Mouse (Mus musculus): Measurements from ENCODE around the gene Swi5. TPM values are rescaled to one million over a fixed set of nuclear protein-coding genes. Genes with fewer than 3 reads are reported as not detected.

Swi5 gene
- polyA plus RNA-seq, 1 experiment from 2014 or later, result 415 TPM

GRCm38 (mm10) chr2:32315751-32316150, 27.9 kb upstream of the Swi5 start:
- WGBS, result 16% methylated on average over 8 of the region's 8 CpGs
- H3K4me1 ChIP-seq (ENCODE audit: control insufficient read depth, insufficient read depth, low read length), result peaks cover 4% of the 10 kb centered on the region; the same call in 1 of the 2 replicates
- H3K4me3 ChIP-seq (ENCODE audit: low read depth, low read length), result no peak overlapping the region
- no peak overlapping the region for H3K27ac ChIP-seq (ENCODE audit: low read length)
- H3K9ac ChIP-seq (ENCODE audit: low read depth, low read length), result no peak overlapping the region
- no peaks in the 10 kb centered on the region for H3K9me3 ChIP-seq (replicated peaks; ENCODE audit: control insufficient read depth, low read length, poor library complexity, severe bottlenecking)
- ATAC-seq, result no peak
- H3K27me3 ChIP-seq (ENCODE audit: control insufficient read depth, insufficient read depth, low read depth, low read length), result no peaks in the 10 kb centered on the region
- H3K36me3 ChIP-seq (ENCODE audit: control insufficient read depth, insufficient read depth, low read length), result peaks cover 15% of the 10 kb centered on the region; the same call in 1 of the 2 replicates
- no peak overlapping the region for H3K4me2 ChIP-seq (ENCODE audit: low read length)

GRCm38 (mm10) chr2:32314831-32315230, 27.0 kb upstream of the Swi5 start:
- WGBS, result 94% methylated on average over 14 of the region's 14 CpGs
- H3K4me1 ChIP-seq (ENCODE audit: control insufficient read depth, insufficient read depth, low read length), result peaks cover 4% of the 10 kb centered on the region; the same call in 1 of the 2 replicates

GRCm38 (mm10) chr2:32312318-32312964, 24.6 kb upstream of the Swi5 start:
- H3K9me3 ChIP-seq (replicated peaks; ENCODE audit: control insufficient read depth, low read length, poor library complexity, severe bottlenecking), result no peaks in the 10 kb centered on the region
- peak overlapping the region; percentile 41 for H3K4me3 ChIP-seq (ENCODE audit: low read depth, low read length)
- peaks cover 4% of the 10 kb centered on the region; the same call in 1 of the 2 replicates for H3K4me1 ChIP-seq (ENCODE audit: control insufficient read depth, insufficient read depth, low read length)
- peak overlapping the region; percentile 74 for H3K9ac ChIP-seq (ENCODE audit: low read depth, low read length)
- peaks cover 33% of the 10 kb centered on the region for H3K36me3 ChIP-seq (ENCODE audit: control insufficient read depth, insufficient read depth, low read length)
- no peaks in the 10 kb centered on the region for H3K27me3 ChIP-seq (ENCODE audit: control insufficient read depth, insufficient read depth, low read depth, low read length)
- no peak overlapping the region; the same call in 1 of the 2 replicates for H3K27ac ChIP-seq (ENCODE audit: low read length)
- ATAC-seq, result peak; percentile 47
- peak overlapping the region; percentile 78 for H3K4me2 ChIP-seq (ENCODE audit: low read length)
- WGBS, result 3% methylated on average over 43 of the region's 56 CpGs

More at GRCm38 (mm10) chr2:32314831-32315230, 27.0 kb upstream of the Swi5 start:
- Histone ChIP-seq H3K4me2 (ENCODE audit: low read length) (no peak overlapping the region), H3K27ac (ENCODE audit: low read length) (no peak overlapping the region), H3K27me3 (ENCODE audit: control insufficient read depth, insufficient read depth, low read depth, low read length) (no peaks in the 10 kb centered on the region), H3K4me3 (ENCODE audit: low read depth, low read length) (no peak overlapping the region), H3K9me3 (replicated peaks; ENCODE audit: control insufficient read depth, low read length, poor library complexity, severe bottlenecking) (no peaks in the 10 kb centered on the region), H3K36me3 (ENCODE audit: control insufficient read depth, insufficient read depth, low read length) (peaks cover 22% of the 10 kb centered on the region), H3K9ac (ENCODE audit: low read depth, low read length) (no peak overlapping the region)
- ATAC-seq, result no peak

- 14% methylated on average over 32 of the region's 42 CpGs for WGBS
- peak overlapping the region; percentile 41 for H3K4me3 ChIP-seq (ENCODE audit: low read depth, low read length)
- H3K4me1 ChIP-seq (ENCODE audit: control insufficient read depth, insufficient read depth, low read length), result peaks cover 4% of the 10 kb centered on the region; the same call in 1 of the 2 replicates
- no peaks in the 10 kb centered on the region for H3K27me3 ChIP-seq (ENCODE audit: control insufficient read depth, insufficient read depth, low read depth, low read length)
- H3K9ac ChIP-seq (ENCODE audit: low read depth, low read length), result peak overlapping the region; percentile 74
- no peak overlapping the region for H3K27ac ChIP-seq (ENCODE audit: low read length)
- ATAC-seq, result no peak
- H3K9me3 ChIP-seq (replicated peaks; ENCODE audit: control insufficient read depth, low read length, poor library complexity, severe bottlenecking), result no peaks in the 10 kb centered on the region
- H3K4me2 ChIP-seq (ENCODE audit: low read length), result peak overlapping the region; percentile 78
- peaks cover 35% of the 10 kb centered on the region for H3K36me3 ChIP-seq (ENCODE audit: control insufficient read depth, insufficient read depth, low read length)
Observed at GRCm38 (mm10) chr2:32311443-32312317, 23.8 kb upstream of the Swi5 start.

- WGBS, result 89% methylated on average over 18 of the region's 18 CpGs
- Histone ChIP-seq H3K36me3 (ENCODE audit: control insufficient read depth, insufficient read depth, low read length) (peaks cover 42% of the 10 kb centered on the region), H3K4me3 (ENCODE audit: low read depth, low read length) (no peak overlapping the region), H3K4me1 (ENCODE audit: control insufficient read depth, insufficient read depth, low read length) (peaks cover 4% of the 10 kb centered on the region; the same call in 1 of the 2 replicates), H3K27me3 (ENCODE audit: control insufficient read depth, insufficient read depth, low read depth, low read length) (no peaks in the 10 kb centered on the region), H3K4me2 (ENCODE audit: low read length) (no peak overlapping the region), H3K9me3 (replicated peaks; ENCODE audit: control insufficient read depth, low read length, poor library complexity, severe bottlenecking) (no peaks in the 10 kb centered on the region), H3K27ac (ENCODE audit: low read length) (no peak overlapping the region), H3K9ac (ENCODE audit: low read depth, low read length) (no peak overlapping the region)
- no peak for ATAC-seq
Observed at GRCm38 (mm10) chr2:32310096-32310845, 22.4 kb upstream of the Swi5 start.

- peaks cover 48% of the 10 kb centered on the region for H3K36me3 ChIP-seq (ENCODE audit: control insufficient read depth, insufficient read depth, low read length)
- 91% methylated on average over 16 of the region's 16 CpGs for whole genome bisulfite sequencing
Observed at GRCm38 (mm10) chr2:32308870-32309568, 21.1 kb upstream of the Swi5 start.

GRCm38 (mm10) chr2:32307941-32308760, 20.3 kb upstream of the Swi5 start:
- peaks cover 4% of the 10 kb centered on the region; the same call in 1 of the 2 replicates for H3K4me1 ChIP-seq (ENCODE audit: control insufficient read depth, insufficient read depth, low read length)
- ATAC-seq, result 0 out of 2 replicates have a peak, but pooled peaks have one; percentile 23
- H3K27me3 ChIP-seq (ENCODE audit: control insufficient read depth, insufficient read depth, low read depth, low read length), result no peaks in the 10 kb centered on the region
- no peaks in the 10 kb centered on the region for H3K9me3 ChIP-seq (replicated peaks; ENCODE audit: control insufficient read depth, low read length, poor library complexity, severe bottlenecking)
- H3K27ac ChIP-seq (ENCODE audit: low read length), result no peak overlapping the region
- no peak overlapping the region for H3K4me2 ChIP-seq (ENCODE audit: low read length)
- H3K4me3 ChIP-seq (ENCODE audit: low read depth, low read length), result no peak overlapping the region
- H3K36me3 ChIP-seq (ENCODE audit: control insufficient read depth, insufficient read depth, low read length), result peaks cover 55% of the 10 kb centered on the region
- WGBS, result 45% methylated on average over 8 of the region's 8 CpGs
- H3K9ac ChIP-seq (ENCODE audit: low read depth, low read length), result no peak overlapping the region

More at GRCm38 (mm10) chr2:32308870-32309568, 21.1 kb upstream of the Swi5 start:
- Histone ChIP-seq H3K9ac (ENCODE audit: low read depth, low read length) (no peak overlapping the region), H3K27ac (ENCODE audit: low read length) (no peak overlapping the region), H3K4me2 (ENCODE audit: low read length) (no peak overlapping the region), H3K4me1 (ENCODE audit: control insufficient read depth, insufficient read depth, low read length) (peaks cover 4% of the 10 kb centered on the region; the same call in 1 of the 2 replicates), H3K9me3 (replicated peaks; ENCODE audit: control insufficient read depth, low read length, poor library complexity, severe bottlenecking) (no peaks in the 10 kb centered on the region), H3K4me3 (ENCODE audit: low read depth, low read length) (no peak overlapping the region), H3K27me3 (ENCODE audit: control insufficient read depth, insufficient read depth, low read depth, low read length) (no peaks in the 10 kb centered on the region)
- no peak for ATAC-seq
